Mouse (Mus musculus) hindbrain, embryonic 15.5 days (tissue): ENCODE measurements around the gene Ppt2. TPM values are rescaled to one million over a fixed set of nuclear protein-coding genes. Genes with fewer than 3 reads are reported as not detected.

Source experiments
- ATAC-seq: fragments of 200-750 bp; cut with Nextera tagmentation; 2 replicates; pipeline ENCODE4 v1.8.0; 2017; ENCODE audit warnings: low read depth, moderate number of reproducible peaks, moderate TSS enrichment; ENCODE audit not compliant: low FRiP score
- H3K27ac ChIP-seq: fragments of 300-500 bp; sonication (generic); replicated peaks from 2 replicates; pipeline ENCODE4 v1.5.1; 2015; ENCODE audit warnings: mild to moderate bottlenecking, inconsistent platforms
- H3K27me3 ChIP-seq: fragments of 300-500 bp; sonication (generic); 2 replicates; pipeline ENCODE4 v1.6.1; 2015; ENCODE audit warnings: control low read depth, inconsistent platforms
- H3K36me3 ChIP-seq: fragments of 300-500 bp; sonication (generic); 2 replicates; pipeline ENCODE4 v1.6.1; 2015; ENCODE audit warnings: control low read depth, inconsistent platforms
- H3K4me1 ChIP-seq: fragments of 300-500 bp; sonication (generic); replicated peaks from 2 replicates; pipeline ENCODE4 v1.6.1; 2015; ENCODE audit warnings: control low read depth, inconsistent platforms
- H3K4me2 ChIP-seq: fragments of 300-500 bp; sonication (generic); 2 replicates; pipeline ENCODE4 v1.6.1; 2015; ENCODE audit warnings: moderate library complexity, mild to moderate bottlenecking, inconsistent platforms
- H3K4me3 ChIP-seq: fragments of 300-500 bp; sonication (generic); 2 replicates; pipeline ENCODE4 v1.5.1; 2015; ENCODE audit warnings: mild to moderate bottlenecking, inconsistent platforms
- H3K9ac ChIP-seq: fragments of 300-500 bp; sonication (generic); 2 replicates; pipeline ENCODE4 v1.6.1; 2015; ENCODE audit warnings: inconsistent platforms
- H3K9me3 ChIP-seq: fragments of 300-500 bp; sonication (generic); 2 replicates; pipeline ENCODE4 v1.6.1; 2016; ENCODE audit warnings: control low read depth, inconsistent platforms
- WGBS: fragments of 180-500 bp; shearing (Covaris S2); methylation state at CpG from one replicate; pipeline ENCODE4 v1.1.7; 2015; 5-methylcytosine and 5-hydroxymethylcytosine counted together
- polyA plus RNA-seq: library from polyadenylated mRNA; unstranded; fragments of >200 nt; fragmentation: Nextera tagmentation; extraction: Ambion mirVana; gene quantifications from 2 replicates; pipeline ENCODE4 v1.2.1, GENCODE M21; 2015

The Ppt2 gene
- polyA plus RNA-seq, 1 experiment from 2014 or later: 20.4 TPM

DNA sequence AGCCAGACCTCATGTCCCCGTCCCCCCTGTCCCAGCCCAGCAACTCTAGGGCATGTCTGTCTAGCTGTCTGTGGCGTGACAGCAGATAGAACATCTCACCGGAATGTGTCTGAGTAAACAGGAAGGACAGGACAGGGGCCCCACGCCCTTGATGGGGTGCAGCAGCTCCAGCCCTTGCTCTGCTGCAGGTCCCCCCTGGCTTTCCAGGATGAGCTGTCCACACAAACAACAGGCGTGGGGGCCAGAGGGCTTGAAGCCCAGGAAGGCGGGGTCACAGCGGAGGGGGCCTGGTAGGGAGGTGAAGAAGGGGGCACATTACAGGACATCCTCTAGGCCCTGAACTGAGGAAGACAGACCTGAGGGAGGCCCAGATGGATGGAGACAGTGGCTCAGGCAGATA lies 26.9 kb upstream of the Ppt2 start:
- no peak overlapping the region for H3K9ac ChIP-seq
- peaks cover 10% of the 10 kb centered on the region for H3K27me3 ChIP-seq
- H3K4me3 ChIP-seq: no peak overlapping the region
- H3K36me3 ChIP-seq: peaks cover 40% of the 10 kb centered on the region
- no peak; the same call in 1 of the 2 replicates for ATAC-seq
- H3K27ac ChIP-seq: peak overlapping the region; percentile 15; the same call in 1 of the 2 replicates
- H3K4me1 ChIP-seq: peaks cover 14% of the 10 kb centered on the region; the same call in 1 of the 2 replicates
- no peaks in the 10 kb centered on the region for H3K9me3 ChIP-seq
- no peak overlapping the region for H3K4me2 ChIP-seq
- 79% methylated on average over 7 of the region's 7 CpGs for WGBS

DNA sequence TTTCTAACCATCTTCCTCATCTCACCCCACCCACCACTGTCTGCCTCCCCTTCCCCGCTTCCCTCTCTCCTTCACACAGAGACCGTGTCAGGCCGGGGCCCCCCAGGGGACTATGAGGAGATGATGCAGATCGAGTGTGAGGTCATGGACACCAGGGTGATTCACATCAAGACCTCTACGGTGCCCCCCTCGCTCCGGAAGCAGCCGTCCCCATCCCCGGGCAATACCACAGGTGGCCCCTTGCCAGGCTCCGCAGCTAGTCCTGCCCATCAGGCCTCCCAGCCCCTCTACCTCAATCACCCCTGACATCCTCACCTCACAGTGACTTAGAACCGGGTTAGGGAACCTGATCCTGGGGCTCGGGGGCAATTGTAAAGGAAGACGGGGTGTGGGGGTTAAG lies 26.1 kb upstream of the Ppt2 start:
- no peaks in the 10 kb centered on the region for H3K9me3 ChIP-seq
- ATAC-seq: no peak
- H3K4me3 ChIP-seq: no peak overlapping the region
- H3K4me1 ChIP-seq: peaks cover 14% of the 10 kb centered on the region; the same call in 1 of the 2 replicates
- peaks cover 48% of the 10 kb centered on the region for H3K36me3 ChIP-seq
- 0 out of 2 replicates have a peak, but pooled peaks cover 3% of the 10 kb centered on the region for H3K27me3 ChIP-seq
- H3K9ac ChIP-seq: no peak overlapping the region
- no peak overlapping the region for H3K27ac ChIP-seq
- 95% methylated on average over 13 of the region's 13 CpGs for WGBS
- no peak overlapping the region for H3K4me2 ChIP-seq

DNA sequence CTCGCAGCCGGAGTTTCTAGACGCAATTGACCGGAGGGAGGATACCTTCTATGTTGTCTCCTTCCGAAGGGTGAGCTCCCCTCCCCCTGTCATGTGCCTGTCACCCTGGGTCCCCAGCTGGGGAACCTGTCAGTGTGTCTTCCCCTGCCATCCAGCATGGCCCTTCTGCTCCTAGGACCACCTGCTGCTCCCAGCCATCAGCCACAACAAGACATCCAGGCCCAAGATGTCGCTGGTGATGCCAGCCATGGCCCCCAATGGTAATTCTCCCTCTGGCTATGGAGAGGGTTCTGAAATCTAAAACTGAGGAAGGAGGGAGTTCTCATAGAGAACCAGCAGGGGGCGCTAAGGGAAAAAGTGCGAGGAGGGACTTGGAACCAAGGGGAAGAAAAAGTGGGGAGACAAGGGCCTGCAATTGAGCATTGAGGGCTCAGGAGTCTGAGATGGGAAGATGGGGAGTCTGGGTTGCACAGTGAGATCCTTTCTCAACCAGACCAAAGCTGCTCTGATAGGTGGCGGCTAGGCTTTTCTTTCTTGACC lies 25.5 kb upstream of the Ppt2 start:
- 64% methylated on average over 9 of the region's 9 CpGs for WGBS
- H3K36me3 ChIP-seq: peaks cover 54% of the 10 kb centered on the region
- no peak overlapping the region for H3K4me2 ChIP-seq
- peaks cover 14% of the 10 kb centered on the region; the same call in 1 of the 2 replicates for H3K4me1 ChIP-seq
- H3K27ac ChIP-seq: no peak overlapping the region
- no peaks in the 10 kb centered on the region for H3K27me3 ChIP-seq
- ATAC-seq: no peak
- H3K4me3 ChIP-seq: no peak overlapping the region
- H3K9me3 ChIP-seq: no peaks in the 10 kb centered on the region
- no peak overlapping the region for H3K9ac ChIP-seq

DNA sequence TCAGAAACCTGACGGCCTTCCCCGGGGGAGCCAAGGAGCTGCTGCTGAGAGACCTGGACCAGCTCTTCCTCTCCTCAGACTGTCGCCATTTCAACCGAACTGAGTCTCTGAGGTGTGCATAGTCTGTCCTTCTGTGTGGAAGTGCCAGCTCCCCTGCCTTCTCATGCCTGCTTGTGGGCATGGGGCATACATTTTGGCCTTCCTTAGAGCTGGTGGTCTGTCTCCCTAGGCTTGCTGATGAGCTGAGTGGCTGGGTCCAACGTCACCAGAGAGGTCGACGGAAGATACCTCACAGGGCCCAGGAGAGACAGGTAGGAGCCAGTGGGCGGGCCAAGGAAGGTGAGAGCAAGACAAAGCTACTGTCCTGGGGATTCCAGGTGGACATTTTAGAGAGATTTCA lies 24.7 kb upstream of the Ppt2 start:
- Histone ChIP-seq H3K27me3 (no peaks in the 10 kb centered on the region), H3K27ac (no peak overlapping the region), H3K4me3 (no peak overlapping the region), H3K4me1 (peaks cover 20% of the 10 kb centered on the region), H3K9me3 (no peaks in the 10 kb centered on the region), H3K9ac (no peak overlapping the region), H3K36me3 (peaks cover 54% of the 10 kb centered on the region), H3K4me2 (no peak overlapping the region)
- WGBS: 94% methylated on average over 8 of the region's 8 CpGs
- ATAC-seq: no peak

DNA sequence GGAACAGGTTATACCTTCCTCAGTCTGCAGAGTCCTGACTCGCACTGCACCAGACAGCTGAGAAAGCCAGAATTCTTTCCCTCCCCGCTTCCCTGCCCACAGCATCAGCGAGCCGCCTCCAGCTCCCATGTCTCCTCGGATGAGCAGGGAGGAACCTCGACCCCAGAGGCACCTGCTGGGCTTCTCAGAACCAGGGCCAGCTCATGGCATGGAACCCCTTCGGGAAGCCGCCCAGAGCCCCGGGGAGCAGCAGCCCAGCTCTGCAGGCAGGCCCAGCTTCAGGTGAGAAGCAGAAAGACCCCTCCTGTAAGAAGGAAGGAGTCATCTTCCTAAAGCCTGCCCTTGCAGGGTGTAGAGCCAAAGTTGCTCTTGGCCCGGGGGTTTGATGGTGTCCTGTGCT lies 24.2 kb upstream of the Ppt2 start:
- H3K27me3 ChIP-seq: no peaks in the 10 kb centered on the region
- H3K4me2 ChIP-seq: no peak overlapping the region
- no peak overlapping the region for H3K9ac ChIP-seq
- H3K4me1 ChIP-seq: peaks cover 25% of the 10 kb centered on the region
- 89% methylated on average over 10 of the region's 10 CpGs for WGBS
- H3K27ac ChIP-seq: no peak overlapping the region
- H3K9me3 ChIP-seq: no peaks in the 10 kb centered on the region
- no peak for ATAC-seq
- peaks cover 54% of the 10 kb centered on the region for H3K36me3 ChIP-seq
- H3K4me3 ChIP-seq: no peak overlapping the region

DNA sequence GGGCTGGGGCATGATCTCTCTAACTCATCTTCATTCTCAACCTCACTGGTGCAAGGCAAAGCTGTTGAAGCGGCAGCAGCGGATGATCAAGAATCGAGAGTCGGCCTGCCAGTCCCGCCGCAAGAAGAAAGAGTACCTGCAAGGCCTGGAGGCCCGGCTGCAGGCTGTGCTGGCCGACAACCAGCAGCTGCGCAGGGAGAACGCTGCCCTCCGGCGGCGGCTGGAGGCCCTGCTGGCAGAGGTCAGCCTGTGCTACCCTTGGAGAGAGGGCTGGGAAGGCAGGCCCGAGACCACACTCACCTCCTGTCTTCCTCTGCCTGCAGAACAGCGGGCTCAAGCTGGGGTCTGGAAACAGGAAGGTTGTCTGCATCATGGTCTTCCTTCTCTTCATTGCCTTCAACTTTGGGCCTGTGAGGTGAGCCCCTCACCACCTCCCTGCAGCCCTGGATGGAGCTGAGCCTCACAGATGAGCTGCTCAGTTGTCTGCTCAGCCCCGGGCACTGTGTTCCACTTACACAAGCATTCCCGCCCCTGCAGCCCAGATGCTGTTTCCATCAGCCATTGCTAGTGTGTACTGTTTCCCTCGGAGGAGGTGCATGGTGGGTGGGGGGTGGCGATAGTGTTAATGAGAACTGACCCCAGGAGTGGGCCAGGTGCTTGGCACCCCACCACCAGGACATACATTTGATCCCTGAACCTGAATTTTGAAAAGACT lies 23.4 kb upstream of the Ppt2 start:
- Histone ChIP-seq H3K9ac (no peak overlapping the region), H3K9me3 (no peaks in the 10 kb centered on the region), H3K36me3 (peaks cover 54% of the 10 kb centered on the region), H3K27me3 (no peaks in the 10 kb centered on the region), H3K4me3 (no peak overlapping the region), H3K4me1 (peaks cover 27% of the 10 kb centered on the region), H3K4me2 (no peak overlapping the region), H3K27ac (no peak overlapping the region)
- WGBS: 52% methylated on average over 19 of the region's 19 CpGs
- no peak for ATAC-seq

DNA sequence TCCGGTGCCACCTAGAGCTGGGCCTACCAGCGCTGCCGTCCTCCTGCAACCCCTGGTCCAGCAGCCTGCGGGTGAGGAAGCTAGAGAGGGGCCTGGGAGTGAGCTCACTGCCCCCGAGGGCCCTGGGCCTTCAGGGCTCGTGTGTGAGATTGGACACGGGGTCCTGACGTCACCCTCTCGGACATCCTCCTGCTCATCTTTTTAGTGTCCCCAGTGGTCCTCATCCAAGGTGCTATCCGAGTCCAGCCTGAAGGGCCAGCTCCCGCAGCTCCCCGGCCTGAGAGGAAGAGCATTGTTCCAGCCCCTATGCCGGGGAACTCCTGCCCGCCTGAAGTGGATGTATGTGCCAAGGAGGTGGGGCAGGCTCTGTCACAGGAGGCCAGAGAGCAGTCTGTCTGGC lies 22.5 kb upstream of the Ppt2 start:
- peaks cover 54% of the 10 kb centered on the region for H3K36me3 ChIP-seq
- ATAC-seq: no peak
- H3K4me3 ChIP-seq: no peak overlapping the region
- no peak overlapping the region for H3K27ac ChIP-seq
- H3K4me2 ChIP-seq: no peak overlapping the region
- no peak overlapping the region for H3K9ac ChIP-seq
- 93% methylated on average over 14 of the region's 14 CpGs for whole genome bisulfite sequencing
- H3K4me1 ChIP-seq: peaks cover 30% of the 10 kb centered on the region
- no peaks in the 10 kb centered on the region for H3K27me3 ChIP-seq
- no peaks in the 10 kb centered on the region for H3K9me3 ChIP-seq

DNA sequence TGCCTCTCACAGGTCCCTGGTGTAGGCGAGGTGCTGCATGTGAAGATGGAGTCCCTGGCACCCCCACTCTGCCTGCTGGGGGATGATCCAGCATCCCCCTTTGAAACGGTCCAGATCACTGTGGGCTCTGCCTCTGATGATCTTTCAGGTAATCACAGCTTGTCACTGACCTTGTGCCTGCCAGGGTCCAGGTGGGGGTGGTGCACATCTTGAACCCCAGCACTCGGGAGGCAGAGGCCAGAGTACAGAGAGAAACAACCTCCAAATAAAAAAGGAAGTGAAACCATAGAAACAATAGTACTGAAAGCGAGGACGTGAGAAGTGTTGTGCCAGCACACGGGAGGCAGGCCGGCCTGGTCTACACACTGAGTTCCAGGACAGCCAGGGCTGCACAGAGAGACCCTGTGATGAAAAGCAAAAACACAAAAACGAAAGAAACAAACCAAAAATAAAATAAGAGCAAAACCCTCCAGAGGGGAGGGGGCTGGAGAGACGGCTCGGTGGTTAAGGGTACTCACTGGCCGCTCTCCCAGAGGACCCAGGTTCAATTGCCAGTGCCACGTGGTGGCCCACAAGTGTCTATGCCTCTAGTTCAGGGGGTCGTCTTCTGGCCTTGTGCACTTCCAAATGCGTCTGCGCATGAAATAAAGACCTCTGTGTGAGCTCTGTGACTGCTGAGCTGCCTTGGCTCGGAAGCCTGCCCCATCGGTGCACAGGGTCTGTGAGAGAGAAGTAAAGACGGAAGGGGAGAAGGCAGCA lies 21.0 kb upstream of the Ppt2 start:
- no peak for ATAC-seq
- H3K27ac ChIP-seq: no peak overlapping the region
- H3K4me3 ChIP-seq: no peak overlapping the region
- no peaks in the 10 kb centered on the region for H3K9me3 ChIP-seq
- peaks cover 31% of the 10 kb centered on the region for H3K4me1 ChIP-seq
- no peak overlapping the region for H3K9ac ChIP-seq
- peaks cover 54% of the 10 kb centered on the region for H3K36me3 ChIP-seq
- no peak overlapping the region for H3K4me2 ChIP-seq
- 88% methylated on average over 18 of the region's 18 CpGs for WGBS
- no peaks in the 10 kb centered on the region for H3K27me3 ChIP-seq

DNA sequence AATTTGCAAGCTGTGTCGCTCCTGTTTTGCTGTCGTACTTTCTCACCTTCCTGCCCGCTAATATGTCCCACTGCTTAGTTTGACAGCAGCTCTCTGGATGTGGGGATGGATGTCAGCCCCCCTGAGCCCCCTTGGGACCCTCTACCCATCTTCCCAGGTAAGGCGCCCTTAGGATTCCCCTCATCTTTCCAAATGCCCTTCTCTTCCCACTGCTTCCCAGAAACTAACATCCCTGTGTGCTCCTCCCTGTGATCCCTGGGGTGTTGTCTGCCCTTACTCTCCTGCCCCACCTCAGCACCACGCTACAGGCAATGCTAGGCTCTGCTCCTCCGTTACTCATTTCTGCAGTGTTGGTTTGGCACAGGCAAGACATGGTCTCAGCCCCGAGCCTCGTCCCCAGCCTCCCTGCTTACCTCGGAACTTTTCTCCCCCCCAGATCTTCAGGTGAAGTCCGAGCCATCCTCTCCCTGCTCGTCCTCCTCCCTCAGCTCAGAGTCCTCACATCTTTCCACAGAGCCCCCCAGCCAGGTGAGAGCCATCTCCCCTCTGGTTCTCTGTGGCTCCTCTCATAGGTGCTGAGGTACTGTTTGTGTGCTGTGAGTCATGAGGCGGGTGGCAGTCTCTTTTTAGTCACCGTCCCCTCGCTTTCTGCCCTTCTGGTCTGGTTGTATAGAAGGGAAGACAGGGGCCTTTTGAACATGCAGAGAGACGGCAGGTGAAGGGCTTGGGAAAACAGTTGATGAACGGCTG lies 20.0 kb upstream of the Ppt2 start:
- no peaks in the 10 kb centered on the region for H3K9me3 ChIP-seq
- H3K27me3 ChIP-seq: no peaks in the 10 kb centered on the region
- no peak overlapping the region for H3K27ac ChIP-seq
- H3K36me3 ChIP-seq: peaks cover 44% of the 10 kb centered on the region
- H3K9ac ChIP-seq: no peak overlapping the region
- peak overlapping the region; percentile 100 for H3K4me3 ChIP-seq
- peaks cover 31% of the 10 kb centered on the region for H3K4me1 ChIP-seq
- no peak for ATAC-seq
- peak overlapping the region; percentile 93 for H3K4me2 ChIP-seq
- 88% methylated on average over 16 of the region's 16 CpGs for WGBS

DNA sequence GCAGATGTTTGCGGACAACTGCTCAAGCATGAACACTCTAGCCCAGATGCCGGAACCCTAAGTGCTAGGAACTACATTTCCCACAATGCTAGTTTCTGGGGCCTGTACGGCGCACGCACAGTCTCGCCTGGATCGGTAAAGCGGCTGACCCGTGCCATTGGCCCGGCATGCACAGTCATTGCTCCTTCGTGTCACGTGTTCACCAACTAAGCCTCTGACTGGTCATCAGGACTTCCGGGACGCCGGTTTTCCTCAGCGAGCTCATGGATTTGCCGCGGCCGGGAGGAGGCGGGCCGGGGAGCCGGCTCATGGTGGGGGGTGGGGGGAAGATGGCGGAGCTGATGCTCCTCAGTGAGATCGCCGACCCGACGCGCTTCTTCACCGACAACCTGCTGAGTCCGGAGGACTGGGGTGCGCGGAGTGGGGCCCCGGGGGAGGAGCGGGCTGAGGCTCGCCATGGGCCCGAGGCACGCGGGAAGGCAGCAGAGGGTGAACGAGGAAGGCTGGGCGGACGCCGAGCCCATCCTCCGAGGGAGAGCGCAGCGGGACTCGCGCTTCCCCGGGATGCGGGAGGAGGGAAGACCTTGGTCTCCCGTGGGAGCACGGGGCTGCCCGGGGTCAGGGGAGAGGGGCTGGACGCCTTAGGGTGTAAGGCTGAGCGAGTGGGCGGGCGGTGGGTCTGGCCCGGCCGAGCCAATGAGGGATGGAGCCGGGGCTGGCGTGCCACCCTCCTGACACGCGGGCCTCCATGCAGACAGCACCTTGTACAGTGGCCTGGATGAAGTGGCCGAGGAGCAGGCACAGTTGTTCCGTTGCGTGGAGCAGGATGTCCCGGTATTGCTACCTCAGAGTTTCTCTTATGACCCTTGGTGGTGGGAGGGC lies 18.8 kb upstream of the Ppt2 start, which contains the start of gene Atf6b:
Atf6b (plus strand) TSS at position 241 of the 882 bp plus-strand sequence.
- Histone ChIP-seq H3K27ac (peak within 1 kb of the TSS; percentile 90), H3K27me3 (no peaks in the 10 kb centered on the region), H3K4me2 (peak within 1 kb of the TSS; percentile 93), H3K36me3 (peaks cover 33% of the 10 kb centered on the region), H3K9me3 (no peaks in the 10 kb centered on the region), H3K9ac (peak within 1 kb of the TSS; percentile 97), H3K4me3 (peak within 1 kb of the TSS; percentile 100), H3K4me1 (peaks cover 31% of the 10 kb centered on the region)
- peak; percentile 96 for ATAC-seq
- 1% methylated on average over 66 of the region's 66 CpGs for WGBS
